Mouse (Mus musculus) liver, adult (tissue): ENCODE data around the gene Olfr620.

Experiments used
- GATA4 ChIP-seq: IDR thresholded peaks from 2 replicates; pipeline ENCODE4 v1.6.1; 2014; ENCODE audit warnings: mild to moderate bottlenecking, low read length; ENCODE audit not compliant: insufficient replicate concordance

The Olfr620 gene

GRCm38 (mm10) chr7:103612434-103612833 is at the start of gene Olfr620:
Gene Olfr620 (minus strand): TSS chr7:103612534.
- no peak for TF ChIP-seq GATA4

GRCm38 (mm10) chr7:103644070-103644469 is 31.7 kb upstream of the Olfr620 start:
- no peak for TF ChIP-seq GATA4

DNA sequence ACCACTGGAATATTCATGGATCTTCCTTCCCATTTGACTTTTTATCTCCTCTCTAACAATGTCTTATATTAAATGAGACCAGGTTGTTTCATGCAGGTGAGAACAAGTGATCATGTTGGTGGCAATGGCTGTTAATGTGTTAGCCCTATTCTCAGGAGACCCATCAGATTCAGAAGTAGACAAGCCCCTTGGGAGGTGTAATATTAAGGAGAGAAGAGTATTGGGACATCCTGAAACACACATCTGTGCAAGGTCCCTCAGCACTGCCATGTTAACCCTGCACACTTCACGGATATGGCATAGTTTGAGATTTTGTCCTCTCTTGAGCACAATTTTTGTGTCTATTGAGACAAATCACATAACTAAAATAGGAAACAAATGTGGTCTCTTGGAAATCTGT is 30.3 kb upstream of the Olfr620 start, which contains the start of gene Olfr622:
Gene Olfr622, minus strand, starts transcription at position 101 of the 400 bp plus-strand sequence.
- TF ChIP-seq GATA4: no peak

DNA sequence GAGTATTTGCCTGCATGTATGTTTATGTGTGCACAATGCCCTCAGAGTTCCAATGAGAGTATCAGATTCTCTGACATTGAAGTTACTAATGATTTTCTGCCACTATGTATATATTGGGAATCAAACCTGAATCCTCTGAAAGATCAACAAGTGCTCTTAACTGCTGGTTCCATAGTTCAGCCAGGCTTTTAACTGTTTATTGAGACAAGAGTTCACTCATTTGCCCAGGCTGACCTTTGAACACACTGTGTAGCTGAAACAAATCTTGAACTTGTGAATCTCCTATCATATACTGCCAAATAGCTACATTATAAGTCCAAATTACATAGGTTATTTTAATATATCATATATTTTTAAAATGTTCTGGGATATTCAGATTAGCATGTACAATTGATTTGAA is 24.5 kb upstream of the Olfr620 start:
- no peak for TF ChIP-seq GATA4

GRCm38 (mm10) chr7:103607425-103607824 is 4.9 kb downstream of the Olfr620 start:
- TF ChIP-seq GATA4: no peak

GRCm38 (mm10) chr7:103600275-103600674 is 12.1 kb downstream of the Olfr620 start, which contains the start of gene Olfr619:
Gene Olfr619 (plus strand): TSS chr7:103600575.
- no peak for TF ChIP-seq GATA4

GRCm38 (mm10) chr7:103589803-103590202 is 22.5 kb downstream of the Olfr620 start, which contains the start of gene Olfr618:
Gene Olfr618 (plus strand): TSS chr7:103590103.
- no peak for TF ChIP-seq GATA4

DNA sequence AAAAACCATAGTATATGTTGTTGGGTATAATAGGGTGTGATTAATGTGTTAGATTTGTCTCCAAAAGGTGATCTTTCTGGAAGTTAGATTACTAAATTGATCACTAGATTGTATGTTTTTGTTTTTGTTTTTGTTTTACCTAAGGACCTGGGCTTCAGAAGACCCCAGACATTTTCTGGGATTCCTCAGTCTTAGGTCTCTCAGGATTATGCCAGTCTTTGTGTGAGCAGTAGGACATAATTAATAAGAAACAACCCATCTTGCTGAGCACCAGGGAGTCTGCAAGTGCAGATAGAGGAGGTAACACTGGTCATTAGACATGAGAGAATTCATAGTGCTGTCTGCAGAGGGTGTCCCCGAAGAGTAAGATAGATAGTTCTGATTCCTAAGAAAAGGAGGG is 39.6 kb downstream of the Olfr620 start, which contains the start of gene Olfr617:
Gene Olfr617, plus strand, starts transcription at position 301 of the 400 bp plus-strand sequence.
- TF ChIP-seq GATA4: no peak

GRCm38 (mm10) chr7:103569043-103569442 is 43.3 kb downstream of the Olfr620 start, which contains the start of gene Olfr616:
Gene Olfr616 (minus strand): TSS chr7:103569143.
- no peak for TF ChIP-seq GATA4

DNA sequence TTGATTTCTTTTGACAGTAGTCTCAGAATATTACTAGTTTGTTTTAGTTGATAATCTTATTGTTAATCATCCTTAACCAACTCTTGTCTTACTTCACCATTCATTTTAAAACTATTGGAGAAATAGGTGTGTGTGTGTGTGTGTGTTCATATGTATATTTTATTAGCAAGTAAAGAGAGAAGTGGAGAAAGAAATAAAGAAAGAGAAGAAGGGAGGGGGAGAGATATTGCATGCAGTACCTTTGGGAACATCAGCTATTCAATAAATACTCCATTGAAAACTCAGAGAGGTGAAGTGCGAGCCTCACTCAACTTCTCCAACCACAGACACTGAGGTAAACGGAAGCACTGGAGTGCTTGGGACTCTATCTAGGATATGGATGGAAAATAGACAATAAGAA is 56.6 kb downstream of the Olfr620 start, which contains the start of gene Olfr615:
Gene Olfr615, plus strand, starts transcription at position 301 of the 400 bp plus-strand sequence.
- no peak for TF ChIP-seq GATA4
